14 mouse cellular contexts compared by ENCODE assay signal in the genomic region with DNA sequence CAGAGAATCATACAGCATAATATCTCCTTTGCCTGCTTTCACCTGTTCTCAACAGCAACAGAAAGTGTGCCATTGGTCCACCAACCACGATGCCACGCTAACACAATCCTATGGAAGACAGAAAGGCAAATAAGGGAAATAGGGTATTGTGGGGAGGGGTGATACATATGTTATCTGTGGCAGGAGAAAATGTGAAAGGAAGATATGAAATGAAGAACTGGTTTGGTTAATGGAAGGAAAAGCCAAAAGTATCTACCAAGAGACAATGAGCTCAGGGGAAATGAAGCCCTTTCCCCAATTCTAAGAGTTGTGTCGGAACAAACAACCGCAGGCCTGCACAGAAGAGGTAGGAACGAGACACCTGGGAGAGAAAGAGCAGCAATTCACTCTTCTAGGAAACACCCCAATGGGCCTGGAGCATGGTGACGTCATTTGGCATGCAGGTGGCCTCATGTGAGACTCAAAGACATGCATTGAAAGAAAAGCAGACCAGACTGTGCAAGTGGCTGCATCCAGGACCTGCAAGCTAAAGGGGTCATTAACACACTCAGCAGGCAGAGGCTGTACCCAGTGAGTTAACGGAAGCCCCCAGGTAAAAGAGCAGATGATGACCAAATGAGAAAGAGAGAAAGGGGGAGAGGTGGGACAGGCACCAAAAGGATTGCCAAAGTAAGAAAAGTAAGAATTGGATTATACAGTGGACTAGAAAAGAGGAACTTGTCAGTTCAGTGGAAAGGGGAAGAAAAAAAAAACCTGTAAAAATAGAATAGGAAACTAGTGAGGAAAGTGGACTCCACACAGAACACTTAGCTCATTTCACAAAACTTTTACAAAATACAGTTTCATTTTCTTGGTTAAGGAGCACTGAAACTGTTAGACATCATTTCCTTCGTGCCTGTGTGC.
DNase-seq lines count a peak whose midpoint lies in the region; ATAC-seq and TF ChIP-seq lines count a peak whose summit lies in the region.
"Had no signal": no experiment of that assay in that cellular context is flagged by ENCODE, and none has a peak within 500 bp of the region (broad histone marks: within the 10 kb centered on the region; RNA-seq: fewer than 3 reads in every experiment).

No protein-coding gene starts in this region.

- H3K36me3 ChIP-seq in midbrain, embryonic 10.5 days: no peaks in the 10 kb centered on the region
- H3K36me3 ChIP-seq in midbrain, embryonic 13.5 days: no peaks in the 10 kb centered on the region
- H3K36me3 ChIP-seq in ES-Bruce4 (ENCODE audit: control insufficient read depth, insufficient read depth, low read length, poor library complexity, severe bottlenecking): no peaks in the 10 kb centered on the region
- H3K36me3 ChIP-seq: G1E; heart, embryonic 13.5 days; kidney, embryonic 15.5 days; limb, embryonic 15.5 days; neural tube, embryonic 12.5 days had no signal

- ATAC-seq in midbrain, embryonic 13.5 days: no peak

- WGBS in midbrain, embryonic 10.5 days: 86% methylated on average over 8 of the region's 8 CpGs
- WGBS in midbrain, embryonic 13.5 days: 85% methylated on average over 8 of the region's 8 CpGs

- peaks cover 35% of the 10 kb centered on the region for H3K4me1 ChIP-seq in midbrain, embryonic 10.5 days
- peaks cover 18% of the 10 kb centered on the region for H3K4me1 ChIP-seq in midbrain, embryonic 13.5 days (replicated peaks)
- no peaks in the 10 kb centered on the region for H3K4me1 ChIP-seq in ES-Bruce4 (ENCODE audit: control insufficient read depth, insufficient read depth, low read length)
- H3K4me1 ChIP-seq: kidney, embryonic 15.5 days had no signal

- H3K27me3 ChIP-seq in midbrain, embryonic 10.5 days (ENCODE audit: low read depth, poor library complexity, severe bottlenecking): no peaks in the 10 kb centered on the region; the same call in 1 of the 2 replicates
- no peaks in the 10 kb centered on the region for H3K27me3 ChIP-seq in midbrain, embryonic 13.5 days
- no peaks in the 10 kb centered on the region for H3K27me3 ChIP-seq in ES-Bruce4 (ENCODE audit: control insufficient read depth, insufficient read depth, low read length, poor library complexity, severe bottlenecking)
- H3K27me3 ChIP-seq: heart, embryonic 13.5 days; kidney, embryonic 15.5 days; limb, embryonic 15.5 days; neural tube, embryonic 12.5 days had no signal

- no peak for TF ChIP-seq POLR2A in ES-Bruce4 (IDR thresholded peaks at IDR 0.05; ENCODE audit: insufficient read depth, low read length)

- peak overlapping the region; percentile 82; the same call in 1 of the 2 replicates for H3K27ac ChIP-seq in midbrain, embryonic 10.5 days (replicated peaks)
- H3K27ac ChIP-seq in midbrain, embryonic 13.5 days: no peak overlapping the region
- H3K27ac ChIP-seq in ES-Bruce4 (ENCODE audit: insufficient read depth, low read length): no peak overlapping the region
- H3K27ac ChIP-seq: heart, embryonic 13.5 days; kidney, embryonic 15.5 days; limb, embryonic 15.5 days; neural tube, embryonic 12.5 days had no signal

- H3K9ac ChIP-seq in midbrain, embryonic 13.5 days (replicated peaks): no peak overlapping the region
- no peak overlapping the region for H3K9ac ChIP-seq in ES-Bruce4 (ENCODE audit: low read depth, poor library complexity, severe bottlenecking)
- H3K9ac ChIP-seq: heart, embryonic 13.5 days; kidney, embryonic 15.5 days; limb, embryonic 15.5 days; neural tube, embryonic 12.5 days had no signal

- no peaks in the 10 kb centered on the region for H3K9me3 ChIP-seq in midbrain, embryonic 10.5 days (replicated peaks)
- no peaks in the 10 kb centered on the region for H3K9me3 ChIP-seq in midbrain, embryonic 13.5 days
- no peaks in the 10 kb centered on the region for H3K9me3 ChIP-seq in ES-Bruce4 (replicated peaks; ENCODE audit: control insufficient read depth, insufficient read depth, low read length, poor library complexity, severe bottlenecking)
- H3K9me3 ChIP-seq: G1E; heart, embryonic 13.5 days; kidney, embryonic 15.5 days; limb, embryonic 15.5 days; neural tube, embryonic 12.5 days had no signal

- H3K4me3 ChIP-seq in midbrain, embryonic 10.5 days: no peak overlapping the region
- H3K4me3 ChIP-seq in midbrain, embryonic 13.5 days (replicated peaks): no peak overlapping the region
- no peak overlapping the region for H3K4me3 ChIP-seq in ES-Bruce4 (ENCODE audit: low read depth, low read length)
- H3K4me3 ChIP-seq: erythroblast, embryonic 14.5 days; heart, embryonic 13.5 days; kidney, embryonic 15.5 days; limb, embryonic 15.5 days; neural tube, embryonic 12.5 days had no signal

- TF ChIP-seq EP300 in ES-Bruce4 (IDR thresholded peaks at IDR 0.05; ENCODE audit: insufficient read depth, low read depth, low read length): 0 out of 2 replicates have a peak, but pooled peaks have one; percentile 28

- no peak for TF ChIP-seq CTCF in ES-Bruce4 (IDR thresholded peaks at IDR 0.05; ENCODE audit: low read depth, low read length)

- DNase-seq in midbrain, embryonic 10.5 days (ENCODE audit: low spot score): no peak
- peak; percentile 23 for DNase-seq in c-Kit-positive CD71-negative TER-119-negative erythroid progenitor cells, embryonic 14.5 days (ENCODE audit: low read depth)
- peak; percentile 2 to 6 for DNase-seq in monocyte, adult 2 months (ENCODE audit: low read depth in 1 of 2, low spot score in 2 of 2)
- no peak for DNase-seq in kidney, adult 8-10 months
- DNase-seq in right cerebral cortex, postnatal 10 days (ENCODE audit: low spot score in 2 of 2): no peak
- DNase-seq: lung, postnatal 4 days had no signal

- H3K4me2 ChIP-seq in midbrain, embryonic 13.5 days (replicated peaks): no peak overlapping the region
- H3K4me2 ChIP-seq: heart, embryonic 13.5 days; kidney, embryonic 15.5 days; limb, embryonic 15.5 days; neural tube, embryonic 12.5 days had no signal

Comparison
In these comparisons a context has a peak if more than half of its experiments do, and no peak if none do; other contexts are left out.
1. DNase-seq: peak in c-Kit-positive CD71-negative TER-119-negative erythroid progenitor cells, embryonic 14.5 days (single experiment) and monocyte, adult 2 months (2 of 2); none in midbrain, embryonic 10.5 days (single experiment), kidney, adult 8-10 months (0 of 2) and right cerebral cortex, postnatal 10 days (0 of 2).